Mouse (Mus musculus): ENCODE results near the gene Sptbn2.

DNA sequence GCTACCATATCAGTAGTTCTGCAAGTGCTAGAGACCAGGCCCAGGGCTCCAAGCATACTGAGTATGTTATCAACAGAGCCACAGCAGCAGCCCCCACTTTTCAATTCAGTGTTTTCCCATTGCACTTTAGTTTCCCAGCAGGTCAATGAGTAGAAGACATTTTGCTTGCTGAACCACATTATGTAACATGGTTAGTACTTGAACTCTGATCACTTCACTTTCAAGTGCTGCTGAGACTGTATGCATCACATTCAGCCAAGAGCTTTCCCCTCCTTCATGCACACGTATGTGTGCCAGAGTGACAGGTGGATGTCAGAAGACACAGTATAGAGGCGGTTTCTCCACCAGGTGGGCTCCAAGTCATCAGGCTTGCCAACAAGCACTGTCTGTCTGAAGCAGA is 71.9 kb downstream of the Sptbn2 start:
- TF ChIP-seq E2F4 (IDR thresholded peaks at IDR 0.05; ENCODE audit: borderline replicate concordance, low read depth, low read length): no peak
- no peak for TF ChIP-seq POLR2A (IDR thresholded peaks at IDR 0.05; ENCODE audit: control insufficient read depth in 1 of 2, insufficient read depth in 1 of 2, low read depth in 1 of 2, low read length in 2 of 2, poor library complexity in 1 of 2)
